Mouse (Mus musculus) granulocyte monocyte progenitor cell, adult 5-6 weeks (primary cell): Measurements from ENCODE around the gene Olfr201. TPM values are rescaled to one million over a fixed set of nuclear protein-coding genes. Genes with fewer than 3 reads are reported as not detected.
"Not testable (repeated sequence)": the region's sequence is repeated elsewhere in the genome, so short reads cannot be mapped to it uniquely, and the experiment has no call there.

Source experiments
- ATAC-seq: replicated peaks from 2 replicates; pipeline ENCODE4 v1.8.0; 2016; ENCODE audit warnings: mild to moderate bottlenecking, moderate TSS enrichment, inconsistent platforms; ENCODE audit not compliant: poor library complexity, severe bottlenecking
- total RNA-seq, 2 experiments: library from RNA; stranded (forward) in 1 of 2; stranded (reverse) in 1 of 2; fragments of 200-712, 200-1000 nt in 1 of 2; fragments of >200 nt in 1 of 2; fragmentation: Nextera tagmentation in 1 of 2; gene quantifications; 2 replicates each; pipeline ENCODE4 v1.2.3; 2014 to 2017

The Olfr201 gene
- total RNA-seq (2014; fragmentation: Nextera tagmentation) (not detected in 2 replicates), total RNA-seq (2017) (not detected in 2 replicates)

DNA sequence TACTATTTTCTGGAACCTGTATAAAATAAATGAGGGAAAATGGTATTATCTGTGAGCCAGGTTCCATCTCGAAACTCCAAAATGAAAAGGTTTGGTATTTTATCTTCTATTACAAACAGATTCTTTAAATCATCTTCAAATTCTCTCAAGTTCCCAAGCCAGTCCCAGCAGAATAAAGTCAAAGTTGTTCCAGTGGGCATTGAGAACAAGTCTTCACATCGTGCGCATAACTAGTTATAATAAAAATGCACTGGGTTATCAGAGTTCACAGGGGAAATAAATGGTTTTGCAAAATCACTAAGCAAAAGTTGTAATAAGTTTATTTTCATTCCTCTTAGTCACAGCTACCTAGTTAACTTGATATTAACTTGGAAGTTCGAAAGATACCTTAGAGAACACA lies at the start of gene Olfr201:
Olfr201 (minus strand) TSS at position 101 of the 400 bp plus-strand sequence.
- not testable (repeated sequence) for ATAC-seq

GRCm38 (mm10) chr16:59318148-59318547 lies 45.7 kb upstream of the Olfr201 start, which contains the start of gene Olfr204:
Gene Olfr204, minus strand, starts transcription at chr16:59318248.
- ATAC-seq: no peak

DNA sequence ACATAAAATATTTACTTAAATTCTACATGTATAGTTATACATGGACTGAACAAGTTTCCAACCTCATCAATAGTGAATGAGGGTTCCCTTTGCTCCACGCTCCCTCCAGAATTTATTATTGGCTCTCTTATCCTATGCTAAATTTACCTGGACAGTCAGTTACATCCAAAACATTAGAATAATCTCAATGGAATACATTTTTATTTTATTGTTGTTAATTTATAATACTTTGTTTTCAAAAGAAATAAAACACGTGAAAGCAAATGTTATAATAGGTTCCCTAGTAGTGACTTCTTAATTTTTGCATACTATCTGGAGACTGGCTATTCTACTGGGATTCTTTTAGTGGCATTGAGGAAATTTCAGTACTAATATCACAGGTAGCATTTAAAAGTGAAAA lies 26.1 kb upstream of the Olfr201 start, which contains the start of gene Olfr203:
Olfr203 (plus strand) TSS at position 301 of the 400 bp plus-strand sequence.
- ATAC-seq: no peak

DNA sequence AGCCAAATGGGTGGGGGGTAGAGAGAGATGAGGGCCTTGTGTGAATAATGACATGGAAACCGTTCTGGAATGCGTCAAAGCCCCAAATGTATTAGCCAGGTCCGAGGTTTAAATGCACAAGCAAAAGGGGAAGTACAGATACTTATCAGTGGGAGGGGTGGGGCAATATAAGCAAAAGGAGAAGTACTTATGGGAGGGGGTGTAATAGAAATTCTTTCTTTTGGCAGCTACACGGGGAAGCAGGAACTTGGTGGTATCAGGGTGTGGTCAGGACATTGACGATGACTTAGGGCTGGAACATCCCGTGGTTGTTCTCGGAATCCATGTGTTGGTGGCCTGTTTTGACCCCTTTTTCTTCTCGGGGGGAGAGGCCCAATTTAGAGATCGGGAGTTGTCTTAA lies 15.1 kb upstream of the Olfr201 start:
- ATAC-seq: not testable (repeated sequence)

- no peak for ATAC-seq
These were observed 14.3 kb upstream of the Olfr201 start, which contains the start of gene Olfr202 for GRCm38 (mm10) chr16:59286693-59287092. Gene Olfr202, minus strand, starts transcription at chr16:59286793.

- no peak for ATAC-seq
These were observed 11.0 kb upstream of the Olfr201 start for GRCm38 (mm10) chr16:59283476-59283875.

DNA sequence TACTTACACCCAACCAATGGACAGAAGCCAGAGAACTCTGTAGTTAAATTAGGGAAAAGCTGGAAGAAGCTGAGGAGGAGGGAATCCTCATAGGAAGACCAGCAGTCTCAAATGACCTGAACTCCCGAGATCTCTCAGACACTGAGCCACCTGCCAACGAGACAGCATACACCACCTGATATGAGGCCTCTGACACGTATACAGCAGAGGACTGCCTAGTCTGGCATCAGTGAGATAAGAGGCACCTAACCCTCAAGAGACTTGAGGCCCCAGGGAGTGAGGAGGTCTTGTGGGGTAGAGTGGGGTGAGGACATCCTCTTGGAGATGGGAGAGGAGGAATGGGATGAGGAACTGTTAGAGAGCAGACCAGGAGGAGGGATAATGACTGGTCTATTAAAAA lies 8.1 kb upstream of the Olfr201 start:
- no peak for ATAC-seq

GRCm38 (mm10) chr16:59269097-59269496 lies 3.3 kb downstream of the Olfr201 start:
- ATAC-seq: not testable (repeated sequence)

DNA sequence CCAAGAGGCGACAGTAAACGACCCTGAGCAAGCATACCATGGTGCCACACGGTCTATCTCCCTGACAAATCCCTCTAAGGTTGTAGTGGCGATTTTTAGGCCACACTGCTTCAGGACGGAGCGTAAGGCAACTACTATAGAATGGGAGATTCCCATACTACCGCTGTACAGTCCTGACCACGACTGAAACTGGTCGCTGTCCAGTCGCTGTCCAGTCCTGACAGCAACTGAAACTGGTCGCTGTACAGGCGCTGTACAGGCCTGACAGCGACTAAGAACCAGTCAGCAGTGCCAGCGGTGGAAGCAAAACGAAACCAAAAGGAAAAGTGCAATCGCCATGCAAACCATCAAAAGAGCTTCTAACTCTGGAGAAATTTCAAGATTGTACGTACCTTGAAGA lies 22.7 kb downstream of the Olfr201 start:
- no peak for ATAC-seq

GRCm38 (mm10) chr16:59219667-59220066 lies 52.8 kb downstream of the Olfr201 start, which contains the start of gene Olfr199:
Gene Olfr199, minus strand, starts transcription at chr16:59219767.
- ATAC-seq: not testable (repeated sequence)

DNA sequence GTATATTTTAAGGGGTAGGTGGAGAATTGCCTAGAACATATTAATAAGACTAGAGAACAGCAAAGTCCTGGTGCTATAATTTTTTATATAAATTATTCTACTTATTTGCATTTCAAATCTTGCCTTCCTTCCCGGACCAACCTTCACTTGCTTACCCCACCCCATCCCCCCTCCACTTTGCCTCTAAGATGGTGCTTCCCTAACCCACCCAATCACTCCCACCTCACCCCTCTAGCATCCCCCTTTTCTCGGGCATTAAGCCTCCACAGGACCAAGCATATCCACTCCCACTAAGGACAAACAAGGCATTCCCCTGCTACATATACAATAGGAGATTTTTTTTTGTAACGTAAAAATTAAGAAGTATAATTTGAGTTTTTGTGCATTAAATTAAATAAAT lies 54.6 kb downstream of the Olfr201 start:
- not testable (repeated sequence) for ATAC-seq

Other genes with a start within 250 kb of the Olfr201 start
- gene Olfr186, start 242.3 kb downstream of the Olfr201 start, total RNA-seq (2014; fragmentation: Nextera tagmentation): not detected in 2 replicates
- not detected in 2 replicates for gene Olfr186, start 242.3 kb downstream of the Olfr201 start, total RNA-seq (2017)
- not detected in 2 replicates for gene Olfr187, start 232.9 kb downstream of the Olfr201 start, total RNA-seq (2014; fragmentation: Nextera tagmentation)
- not detected in 2 replicates for gene Olfr187, start 232.9 kb downstream of the Olfr201 start, total RNA-seq (2017)
- not detected in 2 replicates for gene Olfr190, start 194.6 kb downstream of the Olfr201 start, total RNA-seq (2014; fragmentation: Nextera tagmentation)
- gene Olfr190, start 194.6 kb downstream of the Olfr201 start, total RNA-seq (2017): not detected in 2 replicates
- not detected in 2 replicates for gene Olfr191, start 182.8 kb downstream of the Olfr201 start, total RNA-seq (2014; fragmentation: Nextera tagmentation)
- not detected in 2 replicates for gene Olfr191, start 182.8 kb downstream of the Olfr201 start, total RNA-seq (2017)
- gene Olfr193, start 160.8 kb downstream of the Olfr201 start, total RNA-seq (2014; fragmentation: Nextera tagmentation): not detected in 2 replicates
- not detected in 2 replicates for gene Olfr193, start 160.8 kb downstream of the Olfr201 start, total RNA-seq (2017)
- not detected in 2 replicates for gene Olfr194, start 151.6 kb downstream of the Olfr201 start, total RNA-seq (2014; fragmentation: Nextera tagmentation)
- not detected in 2 replicates for gene Olfr194, start 151.6 kb downstream of the Olfr201 start, total RNA-seq (2017)
- gene Olfr195, start 125.6 kb downstream of the Olfr201 start, total RNA-seq (2014; fragmentation: Nextera tagmentation): not detected in 2 replicates
- gene Olfr195, start 125.6 kb downstream of the Olfr201 start, total RNA-seq (2017): not detected in 2 replicates
- gene Olfr196, start 102.2 kb downstream of the Olfr201 start, total RNA-seq (2014; fragmentation: Nextera tagmentation): not detected in 2 replicates
- not detected in 2 replicates for gene Olfr196, start 102.2 kb downstream of the Olfr201 start, total RNA-seq (2017)
- not detected in 2 replicates for gene Olfr198, start 69.1 kb downstream of the Olfr201 start, total RNA-seq (2014; fragmentation: Nextera tagmentation)
- gene Olfr198, start 69.1 kb downstream of the Olfr201 start, total RNA-seq (2017): not detected in 2 replicates
- not detected in 2 replicates for gene Olfr199, start 52.9 kb downstream of the Olfr201 start, total RNA-seq (2014; fragmentation: Nextera tagmentation)
- gene Olfr199, start 52.9 kb downstream of the Olfr201 start, total RNA-seq (2017): not detected in 2 replicates
- gene Olfr202, start 14.2 kb upstream of the Olfr201 start, total RNA-seq (2014; fragmentation: Nextera tagmentation): not detected in 2 replicates
- gene Olfr202, start 14.2 kb upstream of the Olfr201 start, total RNA-seq (2017): not detected in 2 replicates
- gene Olfr203, start 26.2 kb upstream of the Olfr201 start, total RNA-seq (2014; fragmentation: Nextera tagmentation): not detected in 2 replicates
- gene Olfr203, start 26.2 kb upstream of the Olfr201 start, total RNA-seq (2017): not detected in 2 replicates
- not detected in 2 replicates for gene Olfr204, start 45.6 kb upstream of the Olfr201 start, total RNA-seq (2014; fragmentation: Nextera tagmentation)
- not detected in 2 replicates for gene Olfr204, start 45.6 kb upstream of the Olfr201 start, total RNA-seq (2017)
- not detected in 2 replicates for gene Olfr205, start 58.5 kb upstream of the Olfr201 start, total RNA-seq (2014; fragmentation: Nextera tagmentation)
- gene Olfr205, start 58.5 kb upstream of the Olfr201 start, total RNA-seq (2017): not detected in 2 replicates
- gene Olfr206, start 76.6 kb upstream of the Olfr201 start, total RNA-seq (2014; fragmentation: Nextera tagmentation): not detected in 2 replicates
- gene Olfr206, start 76.6 kb upstream of the Olfr201 start, total RNA-seq (2017): not detected in 2 replicates
- gene Olfr209, start 91.4 kb upstream of the Olfr201 start, total RNA-seq (2014; fragmentation: Nextera tagmentation): not detected in 2 replicates
- gene Olfr209, start 91.4 kb upstream of the Olfr201 start, total RNA-seq (2017): not detected in 2 replicates
- gene Gabrr3, start 134.7 kb upstream of the Olfr201 start, total RNA-seq (2014; fragmentation: Nextera tagmentation): not detected in 2 replicates
- gene Gabrr3, start 134.7 kb upstream of the Olfr201 start, total RNA-seq (2017): not detected in 2 replicates
- gene Riox2, start 199.1 kb upstream of the Olfr201 start, total RNA-seq (2014; fragmentation: Nextera tagmentation): 48.5 and 60.6 TPM in 2 replicates
- 51.6 and 59.5 TPM in 2 replicates for gene Riox2, start 199.1 kb upstream of the Olfr201 start, total RNA-seq (2017)